Mouse (Mus musculus): ENCODE results near the gene Ptn. TPM values are rescaled to one million over a fixed set of nuclear protein-coding genes. Genes with fewer than 3 reads are reported as not detected.
A peak's percentile ranks its signal among the peaks of the same experiment; 100 is the strongest.

The Ptn gene
- polyA plus RNA-seq, 1 experiment from 2014 or later: 354 TPM

DNA sequence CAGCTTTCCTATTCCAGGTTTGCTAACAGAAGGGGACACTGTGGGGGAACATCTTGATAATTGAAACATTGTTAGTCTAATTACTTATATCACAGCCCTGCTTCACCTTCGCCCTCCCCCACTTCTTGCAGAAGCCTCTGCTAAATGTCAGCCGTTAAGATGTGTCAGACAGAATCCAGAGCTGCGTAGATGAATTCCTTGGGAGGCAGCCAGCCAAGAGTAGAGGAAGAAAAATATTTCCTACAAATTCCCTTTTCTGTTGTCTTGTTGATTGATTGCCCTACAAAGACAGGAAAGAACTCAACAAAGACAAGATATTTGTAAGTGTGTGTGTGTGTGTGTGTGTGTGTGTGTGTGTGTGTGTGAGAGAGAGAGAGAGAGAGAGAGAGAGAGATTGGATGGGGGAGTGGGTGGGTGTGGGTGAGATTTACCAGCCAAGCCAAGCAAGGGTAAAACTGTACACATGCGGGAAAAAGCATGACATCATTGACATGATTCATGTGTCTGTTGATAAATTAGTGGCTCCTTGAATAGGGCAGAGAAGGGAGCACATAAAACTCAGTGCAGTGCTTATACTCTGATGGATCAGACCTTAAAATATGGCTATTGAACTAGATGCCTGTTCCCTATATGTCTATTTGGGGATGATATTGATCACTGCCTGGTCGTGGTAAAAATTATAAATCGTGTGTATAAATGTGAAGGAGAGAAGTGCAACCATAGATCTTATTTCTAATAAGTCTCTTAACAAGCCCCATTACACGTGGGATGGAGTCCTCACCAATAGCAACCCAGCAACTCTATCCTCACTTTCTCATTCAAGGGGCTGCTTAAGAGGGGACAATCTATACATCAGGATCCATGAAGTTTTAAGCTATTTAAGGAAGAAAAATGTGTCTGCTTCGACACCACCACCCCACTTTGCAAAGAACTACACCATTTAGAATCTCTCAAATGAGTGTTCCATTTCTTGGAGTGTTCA is 133.0 kb downstream of the Ptn start:
- ATAC-seq (replicated peaks; ENCODE audit: insufficient number of reproducible peaks, insufficient read depth, low FRiP score, low read depth): peak; percentile 87
- Histone ChIP-seq H3K9me3 (replicated peaks) (no peaks in the 10 kb centered on the region), H3K4me1 (replicated peaks) (peaks cover 23% of the 10 kb centered on the region), H3K27ac (peak overlapping the region; percentile 62), H3K4me3 (no peak overlapping the region), H3K36me3 (no peaks in the 10 kb centered on the region), H3K27me3 (no peaks in the 10 kb centered on the region), H3K4me2 (no peak overlapping the region), H3K9ac (no peak overlapping the region)
- WGBS: 35% methylated on average over 8 of the region's 8 CpGs

DNA sequence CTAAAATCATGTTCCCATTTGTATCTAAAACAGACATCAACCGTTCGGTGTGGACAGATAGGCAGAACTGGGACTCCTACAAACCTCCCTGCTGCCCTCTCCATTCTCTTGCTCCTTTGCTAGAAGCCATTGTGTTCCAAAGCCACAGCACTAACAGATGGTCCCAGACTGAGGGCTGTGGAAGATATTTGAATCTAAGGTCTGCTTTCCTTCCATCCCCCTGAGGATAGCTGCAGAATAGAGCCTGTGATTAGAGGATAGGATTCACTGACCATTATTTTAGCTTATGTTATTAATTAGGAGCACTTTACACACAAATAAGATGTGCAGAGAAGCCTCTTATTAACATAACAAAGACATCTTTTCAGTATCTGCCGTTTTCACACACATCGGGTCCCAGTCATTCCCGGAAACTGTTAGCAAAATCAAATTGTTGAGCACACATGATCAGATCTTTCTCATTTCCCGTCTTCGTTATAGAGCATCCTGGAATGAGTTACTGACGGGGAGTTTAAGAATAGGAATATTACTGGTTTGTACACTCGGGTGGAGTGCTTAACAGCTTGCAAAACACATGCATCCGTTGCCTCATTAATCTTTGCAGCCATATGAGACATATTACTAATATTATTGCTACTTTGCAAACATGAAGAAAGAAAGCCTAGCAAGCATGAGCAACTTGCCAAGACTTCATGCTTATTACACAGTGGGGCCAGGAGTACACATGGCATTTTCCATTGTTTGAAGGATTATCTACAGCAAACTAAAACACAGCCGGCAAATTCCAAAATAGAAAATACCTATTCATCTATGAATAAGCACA is 137.4 kb downstream of the Ptn start:
- 78% methylated on average over 11 of the region's 11 CpGs for WGBS
- no peaks in the 10 kb centered on the region for H3K36me3 ChIP-seq
- no peaks in the 10 kb centered on the region for H3K27me3 ChIP-seq
- no peaks in the 10 kb centered on the region; the same call in 1 of the 2 replicates for H3K9me3 ChIP-seq (replicated peaks)
- H3K9ac ChIP-seq: no peak overlapping the region
- no peak overlapping the region for H3K4me3 ChIP-seq
- H3K4me1 ChIP-seq (replicated peaks): peaks cover 19% of the 10 kb centered on the region
- no peak overlapping the region for H3K4me2 ChIP-seq
- no peak for ATAC-seq (replicated peaks; ENCODE audit: insufficient number of reproducible peaks, insufficient read depth, low FRiP score, low read depth)
- no peak overlapping the region for H3K27ac ChIP-seq

DNA sequence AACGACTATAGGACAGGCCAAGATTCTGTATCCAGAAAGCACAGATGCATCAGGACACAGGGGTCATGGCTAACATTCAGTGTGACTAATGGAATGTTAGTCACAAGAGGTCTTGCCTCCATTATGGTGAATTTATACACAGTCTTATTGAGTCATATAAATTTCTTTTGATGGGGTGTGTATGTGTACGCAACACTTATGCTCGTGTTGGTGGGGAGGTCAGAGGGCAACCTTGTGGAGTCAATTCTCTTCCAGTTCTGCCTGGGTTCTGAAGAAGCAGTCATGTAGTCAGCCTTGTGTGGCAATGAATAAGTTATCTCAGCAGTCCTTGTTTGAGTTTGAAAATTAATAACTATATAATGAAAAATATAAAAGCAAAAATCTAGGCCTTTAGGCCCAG is 138.7 kb downstream of the Ptn start:
- no peaks in the 10 kb centered on the region for H3K27me3 ChIP-seq
- H3K27ac ChIP-seq: no peak overlapping the region
- H3K4me1 ChIP-seq (replicated peaks): peaks cover 9% of the 10 kb centered on the region
- H3K4me3 ChIP-seq: no peak overlapping the region
- H3K4me2 ChIP-seq: no peak overlapping the region
- H3K36me3 ChIP-seq: no peaks in the 10 kb centered on the region
- H3K9me3 ChIP-seq (replicated peaks): no peaks in the 10 kb centered on the region; the same call in 1 of the 2 replicates
- WGBS: 79% methylated on average over 3 of the region's 3 CpGs
- no peak overlapping the region for H3K9ac ChIP-seq
- no peak for ATAC-seq (replicated peaks; ENCODE audit: insufficient number of reproducible peaks, insufficient read depth, low FRiP score, low read depth)

Small RNA genes lying within 50 kb of the gene (microRNA-seq; reads per million reads assigned to microRNA genes)
- gene Gm25111: not detected

Data from heart, embryonic 15.5 days (tissue).